Mouse (Mus musculus): ENCODE measurements around the gene Psmb9.
"Not testable (repeated sequence)": the region's sequence is repeated elsewhere in the genome, so short reads cannot be mapped to it uniquely, and the experiment has no call there.

Psmb9 gene

DNA sequence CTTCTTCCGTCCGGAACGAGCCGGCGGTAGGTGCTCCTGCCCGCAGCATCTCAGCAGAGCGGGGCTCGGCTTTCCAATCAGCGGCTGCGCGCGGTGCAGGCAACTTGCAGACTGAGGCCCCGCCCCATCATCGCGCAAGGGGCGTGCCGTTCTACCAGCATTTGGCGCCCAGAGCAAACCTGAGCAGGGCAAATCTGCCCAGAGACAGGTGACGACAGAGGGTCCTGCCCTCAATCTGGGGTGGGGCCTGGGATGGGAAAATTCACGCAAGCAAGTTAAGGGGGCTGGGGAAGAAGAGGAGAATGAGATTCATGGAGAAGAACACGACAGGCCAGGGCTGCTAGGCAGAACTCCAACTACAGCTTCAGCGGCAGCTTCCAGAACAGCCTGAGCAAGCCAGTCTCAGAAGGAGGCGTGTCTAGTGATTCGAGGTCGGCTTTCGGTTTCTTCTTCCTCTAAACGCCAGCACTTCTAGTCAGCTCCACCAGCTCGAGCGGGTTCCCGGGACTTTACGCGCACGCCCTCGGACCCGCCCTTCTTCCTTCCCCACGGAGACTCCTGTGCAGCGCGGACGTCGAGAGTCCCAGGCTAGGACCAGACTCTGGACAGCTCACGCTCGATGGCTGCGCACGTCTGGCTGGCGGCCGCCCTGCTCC lies at the start of gene Psmb9, which contains the start of gene Tap1:
Psmb9 (minus strand) TSS at position 504 of the 656 bp plus-strand sequence.
Tap1 (plus strand) TSS at position 293 of the 656 bp plus-strand sequence.
- in situ Hi-C loops (cut with MboI, MseI): no loop called here

DNA sequence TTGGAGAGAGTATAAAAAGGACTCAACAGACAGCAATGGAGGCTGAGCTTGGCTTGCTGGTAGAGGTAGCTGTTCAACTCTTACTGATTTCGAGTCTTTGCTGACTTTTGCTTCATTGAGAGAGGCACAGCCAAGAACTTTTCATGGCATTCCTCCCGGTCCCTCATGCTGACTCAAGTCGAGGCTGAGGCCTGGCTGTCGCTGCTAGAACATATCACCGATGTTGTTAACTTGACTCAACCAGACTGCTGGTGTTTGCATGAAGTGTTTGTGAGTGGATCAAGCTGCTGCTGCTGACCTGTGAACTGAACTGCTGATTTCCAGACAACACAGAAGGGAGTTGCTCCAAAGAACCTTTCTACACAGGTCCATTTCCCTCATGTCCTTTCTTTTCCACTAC lies 49.1 kb upstream of the Psmb9 start:
- in situ Hi-C loops (cut with MboI, MseI): no loop called here

DNA sequence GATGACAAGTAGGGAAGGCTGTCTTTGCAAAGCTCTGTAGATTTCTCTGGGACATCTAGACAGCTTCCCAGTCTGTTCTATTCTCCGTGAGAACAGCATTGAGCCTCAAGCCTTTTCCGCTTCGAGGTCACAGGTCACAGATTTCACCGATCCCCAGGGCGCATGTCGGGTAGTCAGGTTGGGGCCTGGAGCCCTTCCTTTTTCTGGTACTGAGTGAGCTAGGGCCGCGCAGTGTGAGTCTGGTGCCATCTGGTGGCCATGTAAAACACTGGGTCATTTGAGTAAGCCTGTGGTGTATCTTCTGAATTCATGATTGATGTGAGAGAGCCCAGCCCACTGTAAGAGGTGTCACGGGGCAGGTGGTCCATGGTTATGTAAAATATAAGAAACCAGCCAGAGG lies 47.4 kb upstream of the Psmb9 start:
- in situ Hi-C loops (cut with MboI, MseI): no loop called here

DNA sequence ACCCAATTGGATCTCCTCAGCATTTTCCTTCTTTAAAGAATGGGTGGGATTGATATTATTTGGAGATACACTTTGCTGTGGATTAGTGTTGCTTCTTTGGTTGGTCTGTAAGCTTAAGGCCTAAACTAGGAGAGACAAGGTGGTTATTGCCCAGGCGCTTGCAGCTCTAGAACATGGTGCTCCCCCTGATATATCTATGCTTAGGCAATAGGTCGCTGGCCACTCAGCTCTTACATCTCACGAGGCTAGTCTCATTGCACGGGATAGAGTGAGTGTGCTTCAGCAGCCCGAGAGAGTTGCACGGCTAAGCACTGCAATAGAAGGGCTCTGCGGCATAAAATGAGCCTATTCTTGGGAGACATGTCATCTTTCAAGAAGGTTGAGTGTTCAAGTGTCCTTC lies 44.5 kb upstream of the Psmb9 start:
- in situ Hi-C loops (cut with MboI, MseI): not testable (repeated sequence)

DNA sequence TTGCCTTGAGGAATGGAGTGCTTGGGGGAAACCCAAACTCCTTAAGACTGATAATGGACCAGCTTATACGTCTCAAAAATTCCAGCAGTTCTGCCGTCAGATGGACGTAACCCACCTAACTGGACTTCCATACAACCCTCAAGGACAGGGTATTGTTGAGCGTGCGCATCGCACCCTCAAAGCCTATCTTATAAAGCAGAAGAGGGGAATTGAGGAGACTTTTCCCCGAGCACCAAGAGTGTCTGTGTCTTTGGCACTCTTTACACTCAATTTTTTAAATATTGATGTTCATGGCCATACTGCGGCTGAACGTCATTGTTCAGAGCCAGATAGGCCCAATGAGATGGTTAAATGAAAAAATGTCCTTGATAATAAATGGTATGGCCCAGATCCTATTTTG lies 43.4 kb upstream of the Psmb9 start:
- in situ Hi-C loops (cut with MboI, MseI): not testable (repeated sequence)

DNA sequence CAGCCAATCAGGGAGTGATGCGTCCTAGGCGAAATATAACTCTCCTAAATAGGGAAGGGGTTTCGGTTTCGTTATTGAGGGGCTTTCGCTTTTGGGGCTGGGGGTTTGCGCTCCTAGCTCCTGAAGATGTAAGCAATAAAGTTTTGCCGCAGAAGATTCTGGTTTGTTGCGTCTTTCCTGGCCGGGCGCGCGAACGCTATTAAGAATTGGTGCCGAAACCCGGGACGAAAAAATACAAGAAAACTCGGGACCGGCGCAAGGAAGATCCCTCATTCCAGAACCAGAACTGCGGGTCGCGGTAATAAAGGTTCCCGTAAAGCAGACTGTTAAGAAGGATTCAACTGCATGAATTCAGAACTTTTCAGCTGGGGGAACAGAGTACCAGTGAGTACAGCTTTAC lies 38.3 kb upstream of the Psmb9 start:
- in situ Hi-C loops (cut with MboI, MseI): not testable (repeated sequence)

DNA sequence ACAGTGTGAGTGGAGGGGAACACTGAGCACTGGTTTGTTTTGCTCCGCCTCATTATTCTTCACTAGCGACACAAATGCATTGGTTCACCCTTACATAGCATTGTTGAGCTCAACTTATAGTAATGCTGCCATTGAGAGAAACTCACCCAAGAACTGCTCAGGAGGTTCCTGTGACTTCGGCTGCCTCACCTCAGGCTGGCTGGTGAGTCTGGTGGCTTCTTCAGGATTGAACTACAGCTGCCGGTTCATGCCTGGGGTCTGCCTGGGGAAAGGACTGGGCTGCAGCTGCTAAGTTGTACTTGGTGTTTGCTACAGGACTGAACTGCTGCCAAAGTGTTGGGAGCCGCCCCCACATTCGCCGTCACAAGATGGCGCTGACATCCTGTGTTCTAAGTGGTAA lies 37.9 kb upstream of the Psmb9 start:
- in situ Hi-C loops (cut with MboI, MseI): no loop called here

DNA sequence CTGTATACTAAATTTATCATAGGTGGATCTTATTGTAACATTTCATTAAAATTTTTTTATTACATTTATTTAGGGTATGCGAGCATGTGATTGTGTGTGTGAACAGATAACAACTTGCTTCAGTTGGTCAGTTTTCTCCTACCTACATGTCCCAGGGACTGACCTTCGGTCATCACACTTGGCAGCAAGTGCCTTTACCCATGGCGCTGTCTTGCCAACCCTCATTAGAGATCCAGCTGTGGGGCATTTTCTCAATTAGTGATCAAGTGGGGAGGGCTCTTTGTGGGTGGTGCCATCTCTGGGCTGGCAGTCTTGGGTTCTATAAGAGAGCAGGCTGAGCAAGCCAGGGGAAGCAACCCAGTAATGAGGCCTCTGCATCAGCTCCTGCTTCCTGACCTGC lies 37.3 kb upstream of the Psmb9 start:
- in situ Hi-C loops (cut with MboI, MseI): no loop called here

DNA sequence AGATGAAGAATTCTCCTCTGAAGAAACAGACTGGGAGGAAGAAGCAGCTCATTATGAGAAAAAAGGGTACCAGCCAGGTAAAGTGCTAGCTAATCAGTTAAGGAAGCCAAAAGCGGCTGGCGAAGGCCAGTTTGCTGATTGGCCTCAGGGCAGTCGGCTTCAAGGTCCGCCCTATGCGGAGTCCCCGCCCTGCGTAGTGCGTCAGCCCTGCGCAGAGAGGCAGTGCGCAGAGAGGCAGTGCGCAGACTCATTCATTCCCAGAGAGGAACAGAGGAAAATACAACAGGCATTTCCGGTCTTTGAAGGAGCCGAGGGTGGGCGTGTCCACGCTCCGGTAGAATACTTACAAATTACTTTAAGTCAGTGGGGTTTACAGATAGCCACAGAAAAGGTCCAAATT lies 32.8 kb upstream of the Psmb9 start:
- in situ Hi-C loops (cut with MboI, MseI): not testable (repeated sequence)

DNA sequence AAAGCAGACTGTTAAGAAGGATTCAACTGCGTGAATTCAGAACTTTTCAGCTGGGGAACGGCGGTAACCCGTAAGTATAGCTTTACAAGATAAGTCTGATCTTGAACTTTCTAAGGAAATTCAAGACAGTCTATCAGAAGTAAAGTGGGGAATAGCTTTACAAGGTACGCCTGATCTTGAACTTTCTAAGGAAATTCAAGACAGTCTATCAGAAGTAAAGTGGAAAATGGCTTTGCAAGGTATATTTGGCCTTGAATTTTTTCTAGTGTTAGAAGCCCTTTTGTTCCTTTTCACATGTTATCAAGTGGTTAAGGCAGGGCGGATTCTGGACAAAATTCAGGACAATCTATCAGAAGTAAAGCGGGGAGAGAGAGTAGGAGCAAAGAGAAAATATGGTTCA lies 32.2 kb upstream of the Psmb9 start:
- in situ Hi-C loops (cut with MboI, MseI): loop anchor here (5.0 kb wide), 1 partner anchor 48 kb away; no protein-coding TSS in a partner anchor

DNA sequence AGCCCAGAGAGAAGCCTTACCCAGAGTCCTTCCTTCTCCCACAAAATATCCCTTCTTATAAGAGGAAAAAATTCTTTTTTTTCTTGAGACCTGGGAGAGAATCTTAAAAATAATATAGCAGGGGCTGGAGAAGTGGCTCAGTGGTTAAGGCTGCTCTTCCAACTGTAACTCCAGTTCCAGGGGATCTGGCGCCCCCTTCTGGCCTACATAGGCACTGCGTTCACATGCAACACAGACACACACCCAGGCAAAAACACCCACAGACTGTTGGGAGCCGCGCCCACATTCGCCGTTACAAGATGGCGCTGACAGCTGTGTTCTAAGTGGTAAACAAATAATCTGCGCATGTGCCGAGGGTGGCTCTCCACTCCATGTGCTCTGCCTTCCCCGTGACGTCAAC lies 31.5 kb upstream of the Psmb9 start:
- in situ Hi-C loops (cut with MboI, MseI): loop anchor here (5.0 kb wide), 1 partner anchor 47 kb away; no protein-coding TSS in a partner anchor

DNA sequence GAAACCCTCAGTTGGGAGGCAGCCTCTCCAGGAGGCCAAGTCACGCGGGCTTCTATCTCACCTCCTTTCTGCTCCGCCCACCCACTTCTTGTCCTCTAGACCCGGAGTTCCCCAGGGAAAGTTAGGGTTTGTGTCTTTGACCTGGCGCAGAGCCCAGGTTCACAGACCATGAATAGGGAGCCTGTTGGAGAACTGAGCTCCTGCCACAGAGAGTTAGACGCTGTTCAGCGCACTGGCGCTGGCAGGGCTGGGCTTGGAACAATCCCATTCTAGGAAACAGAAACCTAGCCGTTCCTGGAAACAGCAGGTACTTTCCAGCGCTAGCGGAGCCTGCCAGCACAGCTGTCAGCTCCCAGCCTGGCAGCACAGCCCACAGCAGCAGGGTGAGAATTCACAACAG lies 31.1 kb upstream of the Psmb9 start:
- in situ Hi-C loops (cut with MboI, MseI): loop anchor here (5.0 kb wide), 1 partner anchor 46 kb away; no protein-coding TSS in a partner anchor

DNA sequence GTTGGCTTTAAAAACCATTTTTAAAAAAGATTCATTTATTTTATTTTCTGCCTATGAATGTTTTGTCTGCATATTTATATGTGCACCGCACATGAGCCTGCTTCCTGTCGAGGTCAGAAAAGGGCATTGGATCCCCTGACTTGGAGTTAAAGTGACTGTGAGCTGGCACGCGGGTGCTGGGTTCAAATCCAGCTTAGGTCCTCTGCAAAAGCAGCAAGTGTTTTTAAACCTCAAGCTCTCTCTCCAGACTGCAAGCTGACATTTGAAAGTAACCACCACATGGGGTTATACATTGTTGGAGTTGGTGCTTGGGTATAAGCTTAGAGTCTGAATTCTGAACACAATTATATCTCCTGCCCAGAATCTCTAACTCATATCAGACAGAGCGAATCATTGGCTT lies 30.4 kb upstream of the Psmb9 start:
- in situ Hi-C loops (cut with MboI, MseI): loop anchor here (5.0 kb wide), 1 partner anchor 46 kb away; no protein-coding TSS in a partner anchor

DNA sequence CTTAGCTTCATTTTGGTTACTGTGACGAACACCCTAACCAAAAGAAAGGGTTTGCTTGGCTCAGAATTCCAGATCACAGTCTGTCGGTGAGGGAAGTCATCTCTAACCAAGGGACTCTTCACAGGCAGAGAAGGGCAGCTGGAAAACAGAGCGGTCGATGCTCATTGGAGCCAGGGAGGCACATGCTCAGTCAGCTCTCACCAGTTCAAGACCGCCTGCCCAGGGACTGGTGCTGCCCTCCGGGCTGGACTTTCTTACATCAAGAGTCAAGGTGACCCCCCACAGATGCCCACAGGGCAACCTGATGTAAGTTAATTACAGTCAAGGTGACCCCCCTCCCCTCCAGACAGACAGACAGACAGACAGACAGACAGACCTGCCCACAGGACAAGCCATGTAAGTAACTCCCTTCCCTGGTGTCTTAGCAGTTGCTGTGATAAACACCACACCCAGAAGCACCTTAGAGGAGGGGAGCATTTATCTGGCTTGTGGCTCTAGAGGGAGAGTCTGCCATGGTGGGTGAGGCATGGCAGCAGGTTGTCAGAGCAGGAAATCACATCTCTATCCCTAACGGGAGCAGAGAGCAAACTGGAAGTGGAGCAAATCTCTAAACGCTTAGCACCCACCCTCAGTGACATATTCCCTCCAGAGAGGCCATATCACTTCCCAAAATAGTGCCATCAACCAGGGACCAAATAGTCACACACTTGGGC lies 29.8 kb upstream of the Psmb9 start:
- in situ Hi-C loops (cut with MboI, MseI): loop anchor here (5.0 kb wide), 1 partner anchor 45 kb away; no protein-coding TSS in a partner anchor

DNA sequence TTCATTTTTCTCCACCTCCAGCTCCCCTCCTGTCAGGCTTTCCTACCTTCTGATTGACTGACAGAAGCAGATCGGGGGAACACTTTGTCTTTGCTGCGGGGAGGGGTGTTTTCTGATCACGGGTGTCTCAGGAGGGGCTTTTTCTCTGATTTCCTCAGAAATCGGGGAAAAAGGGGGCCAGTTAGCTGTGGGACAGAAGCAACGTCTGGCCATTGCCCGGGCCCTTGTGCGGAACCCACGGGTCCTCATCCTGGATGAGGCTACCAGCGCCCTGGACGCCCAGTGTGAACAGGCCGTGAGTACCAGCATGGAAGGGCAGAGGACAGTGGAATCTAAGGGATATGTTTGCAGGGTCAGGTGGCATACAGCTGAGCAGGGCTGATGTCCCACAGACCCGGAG lies 27.6 kb upstream of the Psmb9 start:
- in situ Hi-C loops (cut with MboI, MseI): loop anchor here (5.0 kb wide), 1 partner anchor 43 kb away; no protein-coding TSS in a partner anchor

DNA sequence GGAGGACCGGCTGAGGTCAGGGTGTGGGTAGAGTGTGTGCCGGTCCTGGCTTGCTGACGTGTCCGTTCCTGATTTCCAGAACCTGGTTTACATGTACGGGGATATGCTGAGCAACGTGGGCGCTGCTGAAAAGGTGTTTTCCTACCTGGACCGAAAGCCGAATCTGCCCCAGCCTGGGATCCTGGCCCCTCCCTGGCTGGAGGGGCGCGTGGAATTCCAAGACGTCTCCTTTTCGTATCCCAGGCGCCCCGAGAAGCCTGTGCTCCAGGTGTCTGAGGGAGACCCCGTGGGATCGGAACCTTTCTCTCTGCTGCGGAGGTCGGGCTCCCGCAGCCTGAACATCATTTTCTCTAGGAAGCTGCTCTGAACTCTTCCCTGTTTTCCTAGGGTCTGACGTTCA lies 26.4 kb upstream of the Psmb9 start:
- in situ Hi-C loops (cut with MboI, MseI): loop anchor here (5.0 kb wide), 1 partner anchor 33 kb away; no protein-coding TSS in a partner anchor

DNA sequence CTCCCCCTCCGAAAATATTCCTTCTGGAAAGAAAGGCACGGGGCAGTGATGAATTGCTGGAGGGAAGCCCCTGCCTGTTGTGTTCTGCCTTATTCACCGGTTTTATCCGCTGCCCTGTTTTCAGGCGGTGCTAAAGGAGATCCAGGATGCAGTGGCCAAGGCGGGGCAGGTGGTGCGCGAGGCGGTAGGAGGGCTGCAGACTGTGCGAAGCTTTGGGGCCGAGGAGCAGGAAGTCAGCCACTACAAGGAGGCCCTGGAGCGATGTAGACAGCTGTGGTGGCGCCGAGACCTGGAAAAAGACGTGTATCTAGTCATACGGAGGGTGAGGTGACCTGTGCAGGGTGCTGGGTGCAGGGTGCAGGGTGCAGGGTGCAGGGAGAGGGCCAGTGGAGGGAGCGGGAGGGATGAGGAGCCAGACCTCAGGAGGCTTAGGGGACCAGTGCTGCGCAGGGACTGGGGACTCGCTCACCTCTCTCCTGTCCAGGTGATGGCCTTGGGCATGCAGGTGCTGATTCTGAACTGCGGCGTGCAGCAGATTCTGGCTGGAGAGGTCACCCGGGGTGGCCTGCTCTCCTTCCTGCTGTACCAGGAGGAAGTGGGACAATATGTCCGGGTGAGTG lies 24.3 kb upstream of the Psmb9 start:
- in situ Hi-C loops (cut with MboI, MseI): loop anchor here (5.0 kb wide), 1 partner anchor 35 kb away; no protein-coding TSS in a partner anchor

DNA sequence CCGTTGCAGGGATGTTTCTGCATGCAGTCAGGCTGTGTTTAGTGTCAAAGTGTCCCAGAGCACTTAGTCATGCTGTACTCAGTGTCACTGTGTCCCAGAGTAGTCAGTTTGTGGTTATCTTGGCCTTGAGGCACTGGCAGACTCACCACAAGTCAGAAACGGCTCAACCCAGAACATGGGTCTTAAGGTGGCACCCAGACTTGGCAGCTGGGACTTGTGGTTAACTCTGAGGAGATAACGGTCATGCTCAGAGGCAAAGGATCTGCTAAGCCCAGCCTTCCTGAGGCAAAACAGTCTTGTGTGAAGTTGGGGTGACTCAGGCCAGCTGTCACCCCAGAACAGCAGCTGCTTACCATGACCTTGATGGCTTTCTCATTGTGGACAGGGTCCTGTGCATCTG lies 23.0 kb upstream of the Psmb9 start:
- in situ Hi-C loops (cut with MboI, MseI): loop anchor here (5.0 kb wide), 1 partner anchor 37 kb away; no protein-coding TSS in a partner anchor

DNA sequence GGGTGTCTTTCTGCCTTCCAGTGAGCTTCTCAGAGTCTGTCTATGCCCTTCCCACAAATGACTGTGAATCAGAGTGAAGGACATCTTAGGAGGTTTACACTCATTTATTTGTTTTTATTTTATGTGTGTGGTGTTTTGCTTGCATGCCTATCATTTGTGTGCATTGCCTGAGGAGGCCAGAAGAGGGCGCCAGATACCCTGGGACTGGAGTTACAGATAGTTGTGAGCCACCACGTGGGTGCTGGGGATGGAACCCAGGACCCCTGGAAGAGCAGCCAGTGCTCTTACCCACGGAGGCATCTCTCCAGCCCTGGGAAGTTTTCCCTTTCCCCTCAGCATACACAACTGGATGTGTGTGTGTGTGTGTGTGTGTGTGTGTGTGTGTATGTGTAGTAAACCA lies 22.1 kb upstream of the Psmb9 start:
- in situ Hi-C loops (cut with MboI, MseI): loop anchor here (5.0 kb wide), 1 partner anchor 38 kb away; no protein-coding TSS in a partner anchor

DNA sequence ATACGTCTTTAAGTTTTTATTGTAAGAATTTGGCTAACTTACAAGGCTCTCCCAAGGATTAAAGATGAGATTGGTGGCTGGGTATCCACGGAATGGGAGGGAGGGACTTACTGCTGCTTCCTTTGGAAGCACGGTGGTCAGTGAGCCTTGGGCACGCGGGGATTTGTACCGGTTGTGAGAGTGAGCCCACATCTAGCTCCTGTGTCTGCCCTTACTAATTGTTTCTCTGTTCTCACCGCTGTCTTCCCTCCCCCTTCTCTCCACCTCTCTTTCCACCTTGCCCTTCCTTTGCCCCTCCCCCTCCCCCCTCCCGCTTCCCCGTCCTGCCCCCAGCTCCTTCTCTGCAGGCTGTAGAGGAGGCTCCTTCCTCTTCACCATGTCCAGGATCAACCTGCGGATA lies 20.9 kb upstream of the Psmb9 start:
- in situ Hi-C loops (cut with MboI, MseI): no loop called here

DNA sequence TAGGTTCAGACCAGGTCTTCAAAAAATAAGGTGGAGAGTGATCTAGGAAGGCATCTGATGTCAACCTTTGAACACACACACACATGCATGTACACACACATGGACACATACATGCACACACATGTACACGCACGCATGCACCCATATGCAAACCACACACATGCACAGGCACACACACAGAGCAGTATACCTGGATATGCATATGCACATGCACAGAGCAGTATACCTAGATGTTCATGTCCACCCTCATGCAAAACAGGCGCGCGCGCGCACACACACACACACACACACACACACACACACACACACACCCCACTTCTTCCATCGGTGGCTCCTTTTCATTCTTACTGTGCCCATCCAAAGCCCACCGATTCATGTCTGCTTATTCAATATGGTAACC lies 20.3 kb upstream of the Psmb9 start:
- in situ Hi-C loops (cut with MboI, MseI): no loop called here

DNA sequence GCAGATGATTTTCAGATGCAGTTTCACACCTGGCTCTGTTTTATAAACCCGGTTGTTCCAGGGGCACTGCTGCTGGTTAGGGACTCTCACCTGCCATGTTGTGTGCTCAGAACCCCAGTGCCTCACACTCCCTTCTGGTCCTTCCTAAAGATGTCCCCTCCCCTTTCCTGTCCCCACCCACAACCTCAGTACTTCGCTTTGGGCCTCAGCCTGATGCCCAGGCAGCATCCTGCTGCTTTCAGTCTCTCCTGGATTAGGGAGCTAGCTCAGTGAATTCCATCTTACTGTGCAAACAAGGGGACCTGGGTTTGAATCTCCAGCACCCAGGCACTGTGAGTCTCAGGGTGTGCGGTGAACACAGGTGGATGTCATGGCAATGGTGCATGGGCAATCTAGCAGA lies 19.9 kb upstream of the Psmb9 start:
- in situ Hi-C loops (cut with MboI, MseI): no loop called here

All from T-helper 2 cell (primary cell).